Mouse (Mus musculus) liver, postnatal 0 days (tissue): Measurements from ENCODE around the gene Myadml2. TPM values are rescaled to one million over a fixed set of nuclear protein-coding genes. Genes with fewer than 3 reads are reported as not detected.

Source experiments
- ATAC-seq: fragments of 200-750 bp; cut with Nextera tagmentation; 2 replicates; pipeline ENCODE4 v1.8.0; 2017; ENCODE audit warnings: mild to moderate bottlenecking, moderate library complexity
- DNase-seq: peaks from one replicate; pipeline ENCODE4 v3.0.0-alpha.2; 2016
- H3K27ac ChIP-seq: fragments of 300-500 bp; sonication (generic); 2 replicates; pipeline ENCODE4 v1.5.1; 2014; ENCODE audit warnings: antibody characterized with exemption, moderate library complexity, mild to moderate bottlenecking, low read depth
- H3K27me3 ChIP-seq: fragments of 300-500 bp; sonication (generic); 2 replicates; pipeline ENCODE4 v1.6.1; 2014; ENCODE audit warnings: low read length, control low read depth, mixed read lengths; ENCODE audit not compliant: insufficient read depth
- H3K36me3 ChIP-seq: fragments of 300-500 bp; sonication (generic); replicated peaks from 2 replicates; pipeline ENCODE4 v1.6.1; 2014; ENCODE audit warnings: mild to moderate bottlenecking, control low read depth, low read length, moderate library complexity, mixed read lengths; ENCODE audit not compliant: insufficient read depth
- H3K4me1 ChIP-seq: fragments of 300-500 bp; sonication (generic); 2 replicates; pipeline ENCODE4 v1.6.1; 2014; ENCODE audit warnings: antibody characterized with exemption, mild to moderate bottlenecking, control low read depth; ENCODE audit not compliant: insufficient read depth
- H3K4me2 ChIP-seq: fragments of 300-500 bp; sonication (generic); 2 replicates; pipeline ENCODE4 v1.6.1; 2014; ENCODE audit warnings: low read depth, mild to moderate bottlenecking, low read length, moderate library complexity, mixed read lengths
- H3K4me3 ChIP-seq: fragments of 300-500 bp; sonication (generic); 2 replicates; pipeline ENCODE4 v1.5.1; 2014; ENCODE audit warnings: low read depth, low read length
- H3K9ac ChIP-seq: fragments of 300-500 bp; sonication (generic); replicated peaks from 2 replicates; pipeline ENCODE4 v1.6.1; 2014; ENCODE audit warnings: mild to moderate bottlenecking, moderate library complexity
- H3K9me3 ChIP-seq: fragments of 300-500 bp; sonication (generic); 2 replicates; pipeline ENCODE4 v1.6.1; 2016; ENCODE audit warnings: mild to moderate bottlenecking, control low read depth, low read length, mixed read lengths
- CTCF ChIP-seq: sonication (generic); IDR thresholded peaks from 2 replicates; pipeline ENCODE4 v1.5.1; 2016; ENCODE audit warnings: antibody characterized with exemption, low read depth
- EP300 ChIP-seq: IDR thresholded peaks from 2 replicates; pipeline ENCODE4 v1.6.1; 2016; ENCODE audit warnings: antibody characterized with exemption, low read depth, mild to moderate bottlenecking
- WGBS: fragments of 180-500 bp; shearing (Covaris S2); extraction: QIAGEN DNeasy Blood & Tissue Kit; methylation state at CpG from one replicate; pipeline ENCODE4 v1.1.7; 2014; ENCODE audit not compliant: insufficient replicate concordance; 5-methylcytosine and 5-hydroxymethylcytosine counted together
- polyA plus RNA-seq: library from polyadenylated mRNA; unstranded; fragments of >200 nt; fragmentation: Nextera tagmentation; extraction: Ambion mirVana; gene quantifications from 2 replicates; pipeline ENCODE4 v1.2.1, GENCODE M21; 2015

Myadml2 gene
- polyA plus RNA-seq, 1 experiment from 2014 or later, result 0.26 TPM

DNA sequence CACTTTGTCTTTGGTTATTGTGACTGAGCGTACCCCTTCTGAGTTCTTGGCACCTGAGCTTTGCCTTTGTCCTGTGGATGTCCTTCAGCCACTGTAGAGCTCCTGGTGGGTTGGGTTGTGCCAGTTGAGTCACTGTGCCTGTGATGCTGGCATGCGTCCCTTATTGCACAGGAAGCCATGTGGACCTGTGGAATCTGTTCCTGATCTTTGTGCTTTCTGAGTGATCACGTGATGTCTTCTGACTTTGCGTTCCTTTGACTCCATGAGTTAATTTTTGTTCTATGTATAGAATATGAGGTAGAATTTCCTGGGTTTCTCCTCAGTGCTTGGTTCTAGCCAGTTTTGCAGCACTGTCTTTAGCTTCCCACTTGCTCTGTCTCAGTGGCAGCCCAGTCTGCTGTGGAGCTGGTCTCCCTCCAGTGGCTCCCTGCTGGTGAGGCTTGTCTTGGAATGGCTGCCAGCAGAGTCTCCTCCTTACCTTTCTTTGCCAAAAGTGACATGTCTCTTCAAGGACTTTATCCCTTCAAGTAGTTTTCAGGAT, 44.6 kb upstream of the Myadml2 start:
- Histone ChIP-seq H3K36me3 (peaks cover 36% of the 10 kb centered on the region), H3K4me1 (no peaks in the 10 kb centered on the region), H3K4me3 (no peak overlapping the region), H3K9ac (no peak overlapping the region), H3K27me3 (no peaks in the 10 kb centered on the region), H3K9me3 (no peaks in the 10 kb centered on the region), H3K4me2 (no peak overlapping the region), H3K27ac (no peak overlapping the region)
- ATAC-seq, result no peak
- no peak for TF ChIP-seq EP300
- no peak for TF ChIP-seq CTCF
- DNase-seq, result no peak
- 81% methylated on average over 4 of the region's 4 CpGs for WGBS

DNA sequence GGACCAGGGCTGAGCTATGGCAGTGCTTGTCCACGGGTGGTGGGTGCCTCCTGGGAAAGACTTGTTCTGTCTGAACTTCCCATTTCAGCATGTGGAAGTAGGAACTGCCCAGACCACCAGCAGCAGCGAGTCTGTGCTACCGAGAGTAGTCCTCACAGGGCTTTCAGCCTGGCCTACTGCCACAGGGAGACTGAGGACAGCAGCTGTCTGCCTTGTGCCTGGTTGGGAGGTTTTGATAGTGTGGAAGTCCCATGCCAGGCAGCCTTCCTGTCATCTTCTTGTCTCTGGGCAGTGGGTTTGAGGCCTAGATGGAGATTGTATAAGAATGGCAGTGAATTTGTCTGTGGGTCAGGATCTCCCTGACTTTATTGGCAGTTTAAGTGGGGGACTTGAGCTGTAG, 41.4 kb upstream of the Myadml2 start:
- DNase-seq (no peak), ATAC-seq (no peak)
- H3K27me3 ChIP-seq, result no peaks in the 10 kb centered on the region
- 69% methylated on average over 3 of the region's 3 CpGs for WGBS
- TF ChIP-seq EP300, result no peak
- TF ChIP-seq CTCF, result no peak
- H3K4me2 ChIP-seq, result no peak overlapping the region
- no peak overlapping the region for H3K27ac ChIP-seq
- no peak overlapping the region for H3K4me3 ChIP-seq
- H3K9ac ChIP-seq, result no peak overlapping the region
- peaks cover 11% of the 10 kb centered on the region; the same call in 1 of the 2 replicates for H3K4me1 ChIP-seq
- no peaks in the 10 kb centered on the region for H3K9me3 ChIP-seq
- H3K36me3 ChIP-seq, result peaks cover 34% of the 10 kb centered on the region

DNA sequence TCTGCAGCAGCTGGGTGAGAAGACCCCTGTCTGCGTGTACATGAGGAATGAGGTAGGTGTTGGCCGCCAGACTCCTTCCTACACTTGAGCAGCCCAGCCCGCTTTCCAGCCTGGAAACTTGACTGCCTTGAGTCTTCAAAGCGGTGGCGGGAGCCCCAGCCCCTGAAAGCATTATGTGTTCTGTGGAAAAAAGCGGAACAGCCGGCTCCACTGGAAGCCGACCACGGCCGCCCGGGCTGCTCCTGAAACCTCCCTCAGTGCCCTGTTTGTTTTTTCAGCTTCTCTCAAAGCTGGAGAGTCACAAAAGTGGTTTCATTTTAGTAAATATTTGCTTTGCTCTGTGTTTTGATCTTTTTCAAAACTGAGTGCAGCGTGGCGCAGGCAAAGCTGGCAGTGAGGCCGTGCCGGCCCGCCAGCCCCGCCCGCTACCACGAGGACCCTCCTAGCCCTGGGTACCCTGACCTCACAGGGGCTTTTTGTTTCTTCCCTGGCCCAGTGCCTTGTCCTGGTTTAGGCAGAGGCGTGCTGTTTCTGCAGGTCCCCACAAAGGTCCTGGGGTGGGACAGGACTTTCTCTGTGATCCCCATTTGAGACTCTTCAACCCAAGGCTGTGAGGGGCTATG, 38.8 kb upstream of the Myadml2 start:
- H3K4me1 ChIP-seq, result peaks cover 11% of the 10 kb centered on the region; the same call in 1 of the 2 replicates
- no peak overlapping the region for H3K9ac ChIP-seq
- WGBS, result 73% methylated on average over 20 of the region's 20 CpGs
- ATAC-seq (peak; percentile 48; the same call in 1 of the 2 replicates), DNase-seq (no peak)
- H3K27ac ChIP-seq, result peak overlapping the region; percentile 32; the same call in 1 of the 2 replicates
- peaks cover 31% of the 10 kb centered on the region for H3K36me3 ChIP-seq
- no peaks in the 10 kb centered on the region for H3K9me3 ChIP-seq
- 0 out of 2 replicates have a peak overlapping the region, but pooled peaks have one; percentile 4 for H3K4me2 ChIP-seq
- TF ChIP-seq CTCF (no peak), EP300 (no peak)
- H3K4me3 ChIP-seq, result no peak overlapping the region
- no peaks in the 10 kb centered on the region for H3K27me3 ChIP-seq

DNA sequence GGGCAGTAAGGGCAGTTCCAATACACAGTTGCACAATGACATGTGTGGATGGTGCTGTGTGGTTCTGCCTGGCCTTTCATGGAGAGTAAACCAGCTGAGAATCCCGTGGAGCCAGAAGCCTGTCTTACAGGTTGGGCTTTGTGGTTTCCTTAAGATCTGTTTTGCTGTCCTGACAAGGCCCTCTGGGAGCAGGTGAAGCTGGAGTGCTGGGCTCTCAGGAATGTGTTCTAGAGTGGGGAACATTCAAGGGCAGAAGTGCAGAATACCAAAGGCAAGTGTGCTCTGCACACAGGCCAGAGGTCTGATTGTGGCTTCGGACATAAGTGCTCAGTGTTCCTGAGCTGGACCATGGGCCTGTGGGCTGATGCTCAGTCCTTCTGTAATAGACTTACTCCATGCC, 36.7 kb upstream of the Myadml2 start:
- Histone ChIP-seq H3K9ac (no peak overlapping the region), H3K4me2 (no peak overlapping the region), H3K4me3 (no peak overlapping the region), H3K36me3 (peaks cover 44% of the 10 kb centered on the region), H3K4me1 (peaks cover 11% of the 10 kb centered on the region; the same call in 1 of the 2 replicates), H3K9me3 (no peaks in the 10 kb centered on the region), H3K27me3 (no peaks in the 10 kb centered on the region), H3K27ac (no peak overlapping the region)
- WGBS, result 82% methylated on average over 2 of the region's 2 CpGs
- TF ChIP-seq CTCF (no peak), EP300 (no peak)
- no peak for ATAC-seq
- DNase-seq, result no peak

DNA sequence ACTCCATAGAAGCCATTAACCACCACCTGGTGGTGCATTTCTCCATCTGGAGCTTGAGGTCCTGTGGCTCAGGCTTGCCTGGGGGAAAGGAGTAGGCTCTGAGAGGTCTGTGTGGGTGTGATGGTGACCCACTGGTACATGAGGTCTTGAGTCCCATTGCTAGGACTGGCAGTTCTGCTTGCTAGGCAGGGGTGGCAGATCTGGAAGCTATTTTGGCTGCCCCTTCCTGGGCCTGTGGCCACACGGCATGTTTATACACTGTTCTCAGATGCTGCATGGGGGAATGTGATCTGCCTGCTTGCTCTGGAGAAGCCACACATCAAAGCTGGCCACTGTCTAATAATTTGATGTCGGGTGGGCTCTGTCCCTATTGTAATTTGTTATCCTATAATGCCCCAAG, 36.1 kb upstream of the Myadml2 start:
- DNase-seq (no peak), ATAC-seq (no peak)
- WGBS, result 75% methylated on average over 2 of the region's 2 CpGs
- Histone ChIP-seq H3K4me3 (no peak overlapping the region), H3K9me3 (no peaks in the 10 kb centered on the region), H3K27ac (no peak overlapping the region), H3K27me3 (no peaks in the 10 kb centered on the region), H3K36me3 (peaks cover 40% of the 10 kb centered on the region), H3K4me2 (no peak overlapping the region), H3K4me1 (peaks cover 11% of the 10 kb centered on the region; the same call in 1 of the 2 replicates), H3K9ac (no peak overlapping the region)
- no peak for TF ChIP-seq CTCF
- no peak for TF ChIP-seq EP300

DNA sequence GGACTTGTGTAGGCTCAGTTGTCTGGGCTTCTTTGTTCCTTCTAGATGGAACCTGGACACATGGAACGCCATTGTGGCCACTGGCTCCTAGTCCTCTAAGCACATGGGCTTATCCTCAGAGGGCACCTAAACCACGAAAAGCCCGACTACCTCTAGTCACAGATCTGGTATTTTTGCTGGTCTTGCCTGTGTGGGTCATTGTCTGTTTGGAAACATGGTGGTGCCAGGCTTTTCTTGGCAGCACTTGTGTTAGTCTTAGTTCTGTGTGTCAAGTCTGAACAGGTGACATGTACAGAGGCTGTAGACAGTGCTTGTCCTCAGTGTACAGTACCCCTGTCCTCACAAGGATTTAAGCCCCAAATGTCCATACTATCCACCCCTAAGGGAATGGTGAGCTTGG, 35.6 kb upstream of the Myadml2 start:
- H3K9me3 ChIP-seq, result no peaks in the 10 kb centered on the region
- no peak for DNase-seq
- H3K4me3 ChIP-seq, result no peak overlapping the region
- H3K9ac ChIP-seq, result no peak overlapping the region
- H3K4me1 ChIP-seq, result peaks cover 11% of the 10 kb centered on the region; the same call in 1 of the 2 replicates
- TF ChIP-seq CTCF, result no peak
- no peak for TF ChIP-seq EP300
- WGBS, result 75% methylated on average over 3 of the region's 3 CpGs
- H3K4me2 ChIP-seq, result no peak overlapping the region
- ATAC-seq, result no peak
- no peak overlapping the region for H3K27ac ChIP-seq
- peaks cover 37% of the 10 kb centered on the region for H3K36me3 ChIP-seq
- H3K27me3 ChIP-seq, result no peaks in the 10 kb centered on the region
